Mouse (Mus musculus): ENCODE measurements around the gene Ints11. TPM values are rescaled to one million over a fixed set of nuclear protein-coding genes. Genes with fewer than 3 reads are reported as not detected.
A peak's percentile ranks its signal among the peaks of the same experiment; 100 is the strongest.

Gene Ints11
- polyA plus RNA-seq, 1 experiment = 68.4 TPM

GRCm38 (mm10) chr4:155871404-155871803 lies 2.1 kb downstream of the Ints11 start:
- peaks cover 35% of the 10 kb centered on the region for H3K36me3 ChIP-seq (ENCODE audit: control insufficient read depth, insufficient read depth)

GRCm38 (mm10) chr4:155883587-155883986 lies 14.2 kb downstream of the Ints11 start:
- Histone ChIP-seq H3K4me3 (ENCODE audit: insufficient read depth, poor library complexity, severe bottlenecking) (no peak overlapping the region), H3ac (ENCODE audit: control insufficient read depth, insufficient read length, low read depth) (no peak overlapping the region), H3K79me2 (ENCODE audit: control insufficient read depth, insufficient read depth) (peaks cover 22% of the 10 kb centered on the region), H3K79me3 (ENCODE audit: low read depth) (peaks cover 5% of the 10 kb centered on the region), H3K36me3 (ENCODE audit: control insufficient read depth, insufficient read depth) (peaks cover 30% of the 10 kb centered on the region), H3K27me3 (ENCODE audit: control insufficient read depth, insufficient read depth, insufficient read length) (no peaks in the 10 kb centered on the region)
- TF ChIP-seq MYOD1 (IDR thresholded peaks at IDR 0.05; ENCODE audit: control insufficient read depth, insufficient read length, low read depth) = no peak
- no peak for TF ChIP-seq MAX (IDR thresholded peaks at IDR 0.05)
- no peak for TF ChIP-seq CEBPB (IDR thresholded peaks at IDR 0.05; ENCODE audit: low read depth)

More at GRCm38 (mm10) chr4:155871404-155871803, 2.1 kb downstream of the Ints11 start:
- no peak overlapping the region for H3K4me3 ChIP-seq (ENCODE audit: insufficient read depth, poor library complexity, severe bottlenecking)
- H3K27me3 ChIP-seq (ENCODE audit: control insufficient read depth, insufficient read depth, insufficient read length) = no peaks in the 10 kb centered on the region
- H3ac ChIP-seq (ENCODE audit: control insufficient read depth, insufficient read length, low read depth) = no peak overlapping the region
- peaks cover 75% of the 10 kb centered on the region for H3K79me2 ChIP-seq (ENCODE audit: control insufficient read depth, insufficient read depth)
- peaks cover 32% of the 10 kb centered on the region for H3K79me3 ChIP-seq (ENCODE audit: low read depth)
- TF ChIP-seq USF1 (IDR thresholded peaks at IDR 0.05; ENCODE audit: low read depth) (peak; percentile 36), MYOD1 (IDR thresholded peaks at IDR 0.05; ENCODE audit: control insufficient read depth, insufficient read length, low read depth) (no peak)

GRCm38 (mm10) chr4:155886330-155886729 lies 17.0 kb downstream of the Ints11 start:
- peaks cover 42% of the 10 kb centered on the region for H3K36me3 ChIP-seq (ENCODE audit: control insufficient read depth, insufficient read depth)
- TF ChIP-seq CTCF (IDR thresholded peaks at IDR 0.05; ENCODE audit: control insufficient read depth, insufficient read depth, insufficient read length) = no peak
- TF ChIP-seq MYOD1 (IDR thresholded peaks at IDR 0.05; ENCODE audit: control insufficient read depth, insufficient read length, low read depth) = no peak
- no peak for TF ChIP-seq MYOG (IDR thresholded peaks at IDR 0.05; ENCODE audit: control insufficient read depth, extremely low read depth, insufficient read length)
- TF ChIP-seq CEBPB (IDR thresholded peaks at IDR 0.05; ENCODE audit: low read depth) = no peak
- no peak for TF ChIP-seq FOSL1 (IDR thresholded peaks at IDR 0.05; ENCODE audit: insufficient read depth, low read length, poor library complexity, severe bottlenecking)
- TF ChIP-seq USF1 (IDR thresholded peaks at IDR 0.05; ENCODE audit: low read depth) = no peak
- TF ChIP-seq MAX (IDR thresholded peaks at IDR 0.05) = no peak

DNA sequence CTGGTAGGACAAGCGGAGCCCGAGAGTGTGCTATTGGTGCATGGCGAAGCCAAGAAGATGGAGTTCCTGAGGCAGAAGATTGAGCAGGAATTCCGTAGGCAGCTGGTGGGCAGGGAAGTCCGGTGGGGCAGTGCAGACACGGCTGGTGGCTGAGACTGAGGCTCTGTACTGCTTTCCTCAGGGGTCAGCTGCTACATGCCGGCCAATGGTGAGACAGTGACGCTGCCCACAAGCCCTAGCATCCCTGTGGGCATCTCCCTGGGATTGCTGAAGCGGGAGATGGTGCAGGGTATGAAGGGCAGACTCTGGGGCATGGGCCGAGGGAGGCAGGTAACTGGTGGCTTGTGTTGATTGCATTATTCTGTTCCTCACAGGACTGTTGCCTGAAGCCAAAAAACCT lies 18.3 kb downstream of the Ints11 start:
- TF ChIP-seq FOSL1 (IDR thresholded peaks at IDR 0.05; ENCODE audit: insufficient read depth, low read length, poor library complexity, severe bottlenecking) (no peak), CEBPB (IDR thresholded peaks at IDR 0.05; ENCODE audit: low read depth) (no peak), MYOD1 (IDR thresholded peaks at IDR 0.05; ENCODE audit: control insufficient read depth, insufficient read length, low read depth) (no peak), CTCF (IDR thresholded peaks at IDR 0.05; ENCODE audit: control insufficient read depth, insufficient read depth, insufficient read length) (no peak), USF1 (IDR thresholded peaks at IDR 0.05; ENCODE audit: low read depth) (no peak), MYOG (IDR thresholded peaks at IDR 0.05; ENCODE audit: control insufficient read depth, extremely low read depth, insufficient read length) (no peak), MAX (IDR thresholded peaks at IDR 0.05) (no peak)
- H3ac ChIP-seq (ENCODE audit: control insufficient read depth, insufficient read length, low read depth) = no peak overlapping the region
- peaks cover 42% of the 10 kb centered on the region for H3K36me3 ChIP-seq (ENCODE audit: control insufficient read depth, insufficient read depth)
- no peak overlapping the region for H3K4me3 ChIP-seq (ENCODE audit: insufficient read depth, poor library complexity, severe bottlenecking)
- H3K79me2 ChIP-seq (ENCODE audit: control insufficient read depth, insufficient read depth) = peaks cover 31% of the 10 kb centered on the region
- no peaks in the 10 kb centered on the region for H3K27me3 ChIP-seq (ENCODE audit: control insufficient read depth, insufficient read depth, insufficient read length)
- peaks cover 9% of the 10 kb centered on the region for H3K79me3 ChIP-seq (ENCODE audit: low read depth)

More at GRCm38 (mm10) chr4:155886330-155886729, 17.0 kb downstream of the Ints11 start:
- Histone ChIP-seq H3K4me3 (ENCODE audit: insufficient read depth, poor library complexity, severe bottlenecking) (no peak overlapping the region), H3K79me2 (ENCODE audit: control insufficient read depth, insufficient read depth) (peaks cover 23% of the 10 kb centered on the region), H3K27me3 (ENCODE audit: control insufficient read depth, insufficient read depth, insufficient read length) (no peaks in the 10 kb centered on the region), H3K79me3 (ENCODE audit: low read depth) (peaks cover 7% of the 10 kb centered on the region), H3ac (ENCODE audit: control insufficient read depth, insufficient read length, low read depth) (no peak overlapping the region)

- TF ChIP-seq FOSL1 (IDR thresholded peaks at IDR 0.05; ENCODE audit: insufficient read depth, low read length, poor library complexity, severe bottlenecking) (no peak), CTCF (IDR thresholded peaks at IDR 0.05; ENCODE audit: control insufficient read depth, insufficient read depth, insufficient read length) (no peak), USF1 (IDR thresholded peaks at IDR 0.05; ENCODE audit: low read depth) (no peak), MYOG (IDR thresholded peaks at IDR 0.05; ENCODE audit: control insufficient read depth, extremely low read depth, insufficient read length) (no peak), MYOD1 (IDR thresholded peaks at IDR 0.05; ENCODE audit: control insufficient read depth, insufficient read length, low read depth) (no peak), CEBPB (IDR thresholded peaks at IDR 0.05; ENCODE audit: low read depth) (no peak)
- H3K79me2 ChIP-seq (ENCODE audit: control insufficient read depth, insufficient read depth) = peaks cover 36% of the 10 kb centered on the region
- no peak overlapping the region for H3K4me3 ChIP-seq (ENCODE audit: insufficient read depth, poor library complexity, severe bottlenecking)
- H3ac ChIP-seq (ENCODE audit: control insufficient read depth, insufficient read length, low read depth) = no peak overlapping the region
- no peaks in the 10 kb centered on the region for H3K27me3 ChIP-seq (ENCODE audit: control insufficient read depth, insufficient read depth, insufficient read length)
- peaks cover 14% of the 10 kb centered on the region for H3K79me3 ChIP-seq (ENCODE audit: low read depth)
- H3K36me3 ChIP-seq (ENCODE audit: control insufficient read depth, insufficient read depth) = peaks cover 42% of the 10 kb centered on the region
Observed at GRCm38 (mm10) chr4:155888181-155888580, 18.8 kb downstream of the Ints11 start.

- peaks cover 42% of the 10 kb centered on the region for H3K36me3 ChIP-seq (ENCODE audit: control insufficient read depth, insufficient read depth)
- H3K79me3 ChIP-seq (ENCODE audit: low read depth) = peaks cover 22% of the 10 kb centered on the region
- peaks cover 47% of the 10 kb centered on the region for H3K79me2 ChIP-seq (ENCODE audit: control insufficient read depth, insufficient read depth)
- H3K4me3 ChIP-seq (ENCODE audit: insufficient read depth, poor library complexity, severe bottlenecking) = no peak overlapping the region
- no peak overlapping the region for H3ac ChIP-seq (ENCODE audit: control insufficient read depth, insufficient read length, low read depth)
- no peaks in the 10 kb centered on the region for H3K27me3 ChIP-seq (ENCODE audit: control insufficient read depth, insufficient read depth, insufficient read length)
- TF ChIP-seq USF1 (IDR thresholded peaks at IDR 0.05; ENCODE audit: low read depth) (no peak), FOSL1 (IDR thresholded peaks at IDR 0.05; ENCODE audit: insufficient read depth, low read length, poor library complexity, severe bottlenecking) (no peak)
Observed at GRCm38 (mm10) chr4:155889316-155889715, 20.0 kb downstream of the Ints11 start.
